Mouse (Mus musculus) heart, embryonic 12.5 days (tissue): ENCODE data around the gene Surf6. TPM values are rescaled to one million over a fixed set of nuclear protein-coding genes. Genes with fewer than 3 reads are reported as not detected.

ENCODE experiments used
- ATAC-seq: fragments of 200-750 bp; cut with Nextera tagmentation; 2 replicates; pipeline ENCODE4 v1.8.0; 2017; ENCODE audit warnings: moderate TSS enrichment, moderate library complexity; ENCODE audit not compliant: insufficient number of reproducible peaks, low FRiP score
- H3K27ac ChIP-seq: fragments of 300-500 bp; sonication (generic); 2 replicates; pipeline ENCODE4 v1.5.1; 2016; ENCODE audit warnings: mild to moderate bottlenecking, moderate library complexity; ENCODE audit not compliant: poor library complexity, severe bottlenecking
- H3K27me3 ChIP-seq: fragments of 300-500 bp; sonication (generic); replicated peaks from 2 replicates; pipeline ENCODE4 v1.6.1; 2016; ENCODE audit warnings: mild to moderate bottlenecking, moderate library complexity
- H3K36me3 ChIP-seq: fragments of 300-500 bp; sonication (generic); 2 replicates; pipeline ENCODE4 v1.6.1; 2016; ENCODE audit warnings: mild to moderate bottlenecking, moderate library complexity
- H3K4me1 ChIP-seq: fragments of 300-500 bp; sonication (generic); replicated peaks from 2 replicates; pipeline ENCODE4 v1.6.1; 2016; ENCODE audit warnings: mild to moderate bottlenecking
- H3K4me2 ChIP-seq: fragments of 300-500 bp; sonication (generic); 2 replicates; pipeline ENCODE4 v1.6.1; 2016; ENCODE audit warnings: mild to moderate bottlenecking, moderate library complexity
- H3K4me3 ChIP-seq: fragments of 300-500 bp; sonication (generic); 2 replicates; pipeline ENCODE4 v1.5.1; 2016; ENCODE audit warnings: mild to moderate bottlenecking
- H3K9ac ChIP-seq: fragments of 300-500 bp; sonication (generic); 2 replicates; pipeline ENCODE4 v1.6.1; 2016; ENCODE audit warnings: mild to moderate bottlenecking, moderate library complexity
- H3K9me3 ChIP-seq: fragments of 300-500 bp; sonication (generic); replicated peaks from 2 replicates; pipeline ENCODE4 v1.6.1; 2016; ENCODE audit warnings: mild to moderate bottlenecking, moderate library complexity
- WGBS: fragments of 180-500 bp; shearing (Covaris S2); methylation state at CpG from one replicate; pipeline ENCODE4 v1.1.7; 2016; 5-methylcytosine and 5-hydroxymethylcytosine counted together
- polyA plus RNA-seq: library from polyadenylated mRNA; unstranded; fragments of >200 nt; fragmentation: Nextera tagmentation; extraction: Ambion mirVana; gene quantifications from 2 replicates; pipeline ENCODE4 v1.2.1, GENCODE M21; 2016

Gene Surf6
- polyA plus RNA-seq, 1 experiment from 2014 or later = 16.0 TPM

GRCm38 (mm10) chr2:26930390-26930789 is 27.7 kb upstream of the Surf6 start:
- Histone ChIP-seq H3K36me3 (peaks cover 60% of the 10 kb centered on the region), H3K4me2 (no peak overlapping the region), H3K4me3 (no peak overlapping the region), H3K4me1 (peaks cover 43% of the 10 kb centered on the region), H3K27me3 (no peaks in the 10 kb centered on the region), H3K27ac (no peak overlapping the region), H3K9ac (no peak overlapping the region), H3K9me3 (no peaks in the 10 kb centered on the region)
- 63% methylated on average over 1 of the region's 1 CpGs for WGBS
- no peak for ATAC-seq

- H3K9ac ChIP-seq = no peak overlapping the region
- H3K27ac ChIP-seq = no peak overlapping the region
- H3K4me3 ChIP-seq = no peak overlapping the region
- no peaks in the 10 kb centered on the region for H3K9me3 ChIP-seq
- peaks cover 43% of the 10 kb centered on the region for H3K4me1 ChIP-seq
- no peak overlapping the region for H3K4me2 ChIP-seq
- 84% methylated on average over 6 of the region's 6 CpGs for WGBS
- H3K36me3 ChIP-seq = peaks cover 85% of the 10 kb centered on the region
- no peak for ATAC-seq
- no peaks in the 10 kb centered on the region for H3K27me3 ChIP-seq
These were observed 25.2 kb upstream of the Surf6 start for GRCm38 (mm10) chr2:26927745-26928476.

GRCm38 (mm10) chr2:26921784-26922183 is 19.1 kb upstream of the Surf6 start:
- H3K27me3 ChIP-seq = no peaks in the 10 kb centered on the region
- ATAC-seq = no peak
- H3K4me1 ChIP-seq = peaks cover 19% of the 10 kb centered on the region
- 59% methylated on average over 9 of the region's 9 CpGs for WGBS
- no peaks in the 10 kb centered on the region for H3K9me3 ChIP-seq
- no peak overlapping the region for H3K4me2 ChIP-seq
- no peak overlapping the region for H3K9ac ChIP-seq
- peaks cover 93% of the 10 kb centered on the region for H3K36me3 ChIP-seq
- H3K4me3 ChIP-seq = no peak overlapping the region
- no peak overlapping the region for H3K27ac ChIP-seq

- Histone ChIP-seq H3K27me3 (no peaks in the 10 kb centered on the region), H3K4me2 (no peak overlapping the region), H3K9me3 (no peaks in the 10 kb centered on the region), H3K36me3 (peaks cover 79% of the 10 kb centered on the region), H3K4me3 (no peak overlapping the region), H3K27ac (no peak overlapping the region), H3K4me1 (peaks cover 27% of the 10 kb centered on the region), H3K9ac (no peak overlapping the region)
- ATAC-seq = no peak
- 85% methylated on average over 6 of the region's 6 CpGs for WGBS
These were observed 17.6 kb upstream of the Surf6 start for GRCm38 (mm10) chr2:26920190-26920855.

- no peak overlapping the region for H3K9ac ChIP-seq
- ATAC-seq = no peak
- peaks cover 74% of the 10 kb centered on the region for H3K36me3 ChIP-seq
- H3K9me3 ChIP-seq = no peaks in the 10 kb centered on the region
- no peak overlapping the region for H3K4me3 ChIP-seq
- H3K4me1 ChIP-seq = peaks cover 31% of the 10 kb centered on the region
- H3K4me2 ChIP-seq = no peak overlapping the region
- H3K27me3 ChIP-seq = no peaks in the 10 kb centered on the region
- 84% methylated on average over 3 of the region's 3 CpGs for WGBS
- no peak overlapping the region for H3K27ac ChIP-seq
These were observed 17.0 kb upstream of the Surf6 start for GRCm38 (mm10) chr2:26919684-26920083.

GRCm38 (mm10) chr2:26916738-26917137 is 14.1 kb upstream of the Surf6 start:
- Histone ChIP-seq H3K36me3 (peaks cover 74% of the 10 kb centered on the region), H3K9me3 (no peaks in the 10 kb centered on the region), H3K4me1 (peaks cover 42% of the 10 kb centered on the region), H3K4me2 (peak overlapping the region; percentile 93), H3K27ac (peak overlapping the region; percentile 53), H3K9ac (peak overlapping the region; percentile 85), H3K27me3 (no peaks in the 10 kb centered on the region), H3K4me3 (peak overlapping the region; percentile 81)
- WGBS = 2% methylated on average over 13 of the region's 13 CpGs
- ATAC-seq = peak; percentile 20; the same call in 1 of the 2 replicates

GRCm38 (mm10) chr2:26915927-26916728 is 13.4 kb upstream of the Surf6 start, which contains the start of the genes Surf2 and Surf1:
Gene Surf2 (plus strand): TSS chr2:26916367.
Gene Surf1 (minus strand): TSS chr2:26916530.
- 1% methylated on average over 46 of the region's 47 CpGs for WGBS
- Histone ChIP-seq H3K4me1 (peaks cover 45% of the 10 kb centered on the region), H3K27me3 (no peaks in the 10 kb centered on the region), H3K9me3 (no peaks in the 10 kb centered on the region), H3K27ac (peak within 1 kb of the TSS; percentile 53), H3K4me2 (peak within 1 kb of the TSS; percentile 93), H3K4me3 (peak within 1 kb of the TSS; percentile 81), H3K36me3 (peaks cover 72% of the 10 kb centered on the region), H3K9ac (peak within 1 kb of the TSS; percentile 85)
- ATAC-seq = peak; percentile 74

- no peak for ATAC-seq
- H3K4me2 ChIP-seq = no peak overlapping the region; the same call in 1 of the 2 replicates
- peaks cover 49% of the 10 kb centered on the region for H3K4me1 ChIP-seq
- no peak overlapping the region for H3K9ac ChIP-seq
- no peaks in the 10 kb centered on the region for H3K27me3 ChIP-seq
- H3K27ac ChIP-seq = no peak overlapping the region
- H3K36me3 ChIP-seq = peaks cover 54% of the 10 kb centered on the region
- H3K4me3 ChIP-seq = no peak overlapping the region
- WGBS = 63% methylated on average over 8 of the region's 8 CpGs
- H3K9me3 ChIP-seq = no peaks in the 10 kb centered on the region
These were observed 11.7 kb upstream of the Surf6 start for GRCm38 (mm10) chr2:26914148-26914941.

GRCm38 (mm10) chr2:26913416-26914147 is 10.9 kb upstream of the Surf6 start:
- H3K4me1 ChIP-seq = peaks cover 57% of the 10 kb centered on the region
- 75% methylated on average over 17 of the region's 17 CpGs for WGBS
- H3K27ac ChIP-seq = no peak overlapping the region
- no peak overlapping the region for H3K9ac ChIP-seq
- H3K9me3 ChIP-seq = no peaks in the 10 kb centered on the region
- H3K4me2 ChIP-seq = no peak overlapping the region
- no peak for ATAC-seq
- H3K27me3 ChIP-seq = no peaks in the 10 kb centered on the region
- no peak overlapping the region for H3K4me3 ChIP-seq
- peaks cover 46% of the 10 kb centered on the region for H3K36me3 ChIP-seq

GRCm38 (mm10) chr2:26912253-26912770 is 9.6 kb upstream of the Surf6 start:
- Histone ChIP-seq H3K9me3 (no peaks in the 10 kb centered on the region), H3K4me3 (peak overlapping the region; percentile 79), H3K4me1 (peaks cover 51% of the 10 kb centered on the region), H3K4me2 (peak overlapping the region; percentile 95), H3K27ac (no peak overlapping the region), H3K9ac (peak overlapping the region; percentile 96), H3K27me3 (no peaks in the 10 kb centered on the region), H3K36me3 (peaks cover 44% of the 10 kb centered on the region)
- no peak for ATAC-seq
- WGBS = 80% methylated on average over 5 of the region's 5 CpGs
